Mouse (Mus musculus) ovary, postnatal 14 days (tissue): Measurements from ENCODE around the gene Uvrag.

Experiments
- DNase-seq: peaks from one replicate; pipeline ENCODE4 v3.0.0; 2022; ENCODE audit warnings: low spot score

Gene Uvrag

DNA sequence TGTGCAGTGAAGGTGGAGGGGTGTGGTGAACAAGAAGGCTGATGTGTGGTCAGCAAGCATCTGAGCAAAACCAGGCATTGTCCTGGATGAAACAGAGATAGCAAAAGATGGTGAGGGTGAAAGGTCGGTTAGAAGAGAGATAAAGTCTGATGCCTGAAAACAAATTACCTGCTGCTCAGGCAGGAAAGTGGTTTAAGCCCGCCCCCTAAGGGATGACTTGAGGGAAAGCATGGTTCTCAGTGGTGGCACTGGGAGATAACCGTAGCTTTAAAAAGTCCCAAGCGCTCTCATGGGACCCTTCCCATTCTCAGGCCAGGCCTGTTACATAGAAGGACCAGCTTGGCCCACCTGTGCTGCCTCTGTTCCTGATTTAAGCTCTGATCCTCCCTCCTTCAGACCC lies 119.7 kb downstream of the Uvrag start:
- no peak for DNase-seq

DNA sequence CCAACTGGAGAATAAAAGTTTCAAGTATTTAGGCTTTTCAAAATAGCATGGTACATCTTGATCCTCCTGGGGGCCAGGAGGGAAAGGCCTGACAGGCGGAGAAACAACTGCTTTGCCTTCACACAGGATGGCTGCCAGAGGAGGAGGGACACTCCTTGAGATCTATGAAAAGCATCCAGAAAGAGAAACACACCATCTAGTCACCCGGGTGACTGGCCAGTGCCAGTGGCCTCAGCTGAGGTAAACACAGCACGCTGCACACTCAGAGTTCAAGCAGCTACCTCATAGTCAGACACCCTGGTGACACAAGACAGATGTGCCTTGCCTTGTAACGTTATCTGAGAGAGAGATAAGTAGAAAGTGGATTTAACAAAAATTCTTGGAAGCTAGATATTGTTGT lies 120.6 kb downstream of the Uvrag start:
- DNase-seq: no peak

DNA sequence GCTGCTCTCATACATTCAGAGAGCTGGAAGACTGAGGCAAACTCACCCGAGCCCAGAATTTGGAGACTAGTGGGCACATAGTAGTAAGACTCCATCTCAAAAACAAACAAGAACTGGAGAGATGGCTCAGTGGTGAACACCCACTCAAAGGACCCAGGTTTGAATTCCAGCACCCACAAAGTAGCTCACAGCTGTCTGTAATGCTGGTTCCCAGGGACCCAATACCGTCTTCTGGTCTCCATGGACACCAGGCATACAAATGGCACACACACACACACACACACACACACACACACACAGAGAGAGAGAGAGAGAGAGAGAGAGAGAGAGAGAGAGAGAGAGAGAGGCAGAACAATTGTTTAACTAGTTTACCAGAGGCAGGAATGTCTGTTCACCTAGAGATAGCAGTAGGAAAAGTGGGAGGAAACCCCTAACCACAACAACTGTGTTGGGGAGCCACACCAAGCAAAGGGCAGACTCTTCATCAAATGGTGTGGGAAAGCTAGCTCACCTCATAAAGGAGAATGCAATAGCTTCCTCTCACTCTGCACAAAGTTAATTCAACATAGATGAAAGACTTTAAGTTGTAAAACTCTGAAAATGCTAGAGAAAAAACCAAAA lies 123.6 kb downstream of the Uvrag start:
- DNase-seq: no peak

DNA sequence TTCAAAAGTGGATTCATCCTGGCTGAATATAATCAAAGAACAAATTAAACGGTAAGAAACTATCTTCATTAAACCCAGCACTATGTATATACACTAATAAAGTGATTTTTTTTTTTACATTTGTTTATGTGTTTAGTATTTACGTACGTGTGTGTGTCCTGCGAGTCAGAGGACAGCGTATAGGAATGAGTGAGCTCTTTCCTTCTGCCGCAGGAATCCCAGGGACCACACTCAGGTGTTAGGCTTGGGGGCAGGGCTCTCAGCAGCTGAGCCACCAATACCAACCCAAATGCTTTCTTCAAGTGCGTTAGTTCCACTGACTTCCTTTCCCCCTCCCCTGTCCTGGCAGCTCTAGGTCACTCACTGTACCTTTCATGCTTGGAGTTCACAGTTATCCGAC lies 125.0 kb downstream of the Uvrag start:
- DNase-seq: no peak

DNA sequence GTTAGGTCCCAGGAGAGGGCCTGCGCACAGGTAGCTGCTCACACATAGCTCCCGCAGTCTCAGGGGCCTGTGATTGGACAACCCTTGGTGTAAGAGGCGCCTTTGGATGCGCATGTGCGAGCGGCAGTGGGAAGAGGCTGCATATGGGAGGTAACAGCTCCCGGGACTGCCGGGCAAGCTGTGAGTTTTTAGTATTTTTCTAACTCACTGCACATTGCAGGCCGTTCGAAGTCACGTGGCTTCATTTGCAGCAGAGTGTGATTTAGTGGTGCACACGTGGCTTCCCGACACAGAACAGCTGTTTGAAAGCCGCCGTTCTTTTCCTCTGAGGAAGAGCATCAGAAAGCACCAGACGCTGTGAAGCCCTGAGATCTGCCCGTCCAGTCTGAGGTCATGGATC lies 125.5 kb downstream of the Uvrag start:
- no peak for DNase-seq

DNA sequence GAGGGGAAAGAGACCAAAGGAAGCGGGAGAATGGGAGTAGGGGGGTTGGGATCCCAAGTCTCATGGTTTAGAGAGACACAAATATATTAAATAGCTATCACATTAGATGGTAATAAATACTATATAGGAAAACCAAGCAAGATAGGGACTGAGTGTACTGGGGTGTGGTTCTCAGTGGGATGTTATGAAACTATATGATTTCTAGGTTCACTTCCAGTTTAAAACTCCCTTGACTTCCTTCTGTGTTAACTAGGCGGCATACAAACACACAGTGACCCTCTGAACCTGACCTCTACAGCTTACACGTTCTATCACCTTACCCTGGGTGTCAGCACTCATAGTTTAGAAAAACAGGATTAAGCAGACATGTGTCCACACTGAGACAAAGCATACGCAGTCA lies 126.3 kb downstream of the Uvrag start:
- DNase-seq: no peak

DNA sequence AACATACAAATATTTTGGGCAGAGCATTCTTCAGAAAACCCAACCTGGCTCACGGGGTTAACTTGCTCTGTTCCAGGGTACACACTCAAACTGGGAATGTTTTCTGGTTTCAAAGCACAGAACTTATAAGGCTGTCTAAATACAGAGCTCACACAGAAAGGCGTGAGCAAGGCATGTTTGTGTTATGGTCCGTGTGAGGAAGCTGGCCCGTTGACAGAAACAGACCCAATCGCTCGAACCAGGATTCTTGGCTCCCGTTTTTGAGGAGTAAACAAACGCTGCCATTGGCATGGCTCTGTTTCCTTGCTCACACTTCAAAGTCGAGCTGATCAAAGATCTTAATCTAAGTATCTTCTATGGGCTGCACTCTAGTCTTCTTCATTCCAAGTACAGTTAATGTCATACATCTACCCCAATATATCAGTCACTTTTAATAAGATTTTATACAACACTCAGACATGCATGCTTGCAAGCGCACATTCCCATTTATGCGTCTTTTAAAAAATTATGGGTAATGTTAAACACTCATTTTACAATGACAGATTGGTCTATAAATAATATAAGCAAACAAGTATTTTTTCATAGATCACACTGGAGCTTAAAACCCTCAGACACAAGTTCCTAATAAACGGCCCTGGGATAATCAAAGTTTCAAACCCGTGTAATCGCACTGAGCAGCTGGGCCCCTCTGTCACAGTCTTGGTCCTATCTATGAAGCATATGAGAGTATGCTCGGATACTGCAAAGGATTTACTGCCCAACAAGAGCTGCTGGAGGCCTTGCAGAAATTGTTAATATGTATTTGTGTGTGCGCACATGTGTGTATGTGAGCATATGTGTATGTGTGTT lies 133.2 kb downstream of the Uvrag start:
- DNase-seq: no peak

DNA sequence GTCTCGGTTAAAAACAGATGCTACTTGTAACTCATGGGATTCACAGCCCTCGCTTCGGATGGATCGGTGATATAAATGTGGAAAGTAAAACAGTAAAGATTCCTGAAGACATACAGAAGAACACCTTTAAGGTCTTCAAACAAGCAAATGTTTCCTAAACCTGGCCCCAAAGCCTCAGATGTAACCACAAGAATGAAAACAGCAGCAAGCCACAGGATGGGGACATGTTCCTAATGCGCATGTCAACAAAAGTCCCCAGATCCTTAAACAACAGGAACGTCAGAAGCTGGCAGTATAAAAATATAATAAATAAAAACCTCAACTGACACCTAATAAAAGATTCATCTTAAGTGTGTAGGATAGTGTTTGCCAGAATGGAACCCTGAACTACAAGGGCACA lies 137.7 kb downstream of the Uvrag start:
- DNase-seq: no peak

DNA sequence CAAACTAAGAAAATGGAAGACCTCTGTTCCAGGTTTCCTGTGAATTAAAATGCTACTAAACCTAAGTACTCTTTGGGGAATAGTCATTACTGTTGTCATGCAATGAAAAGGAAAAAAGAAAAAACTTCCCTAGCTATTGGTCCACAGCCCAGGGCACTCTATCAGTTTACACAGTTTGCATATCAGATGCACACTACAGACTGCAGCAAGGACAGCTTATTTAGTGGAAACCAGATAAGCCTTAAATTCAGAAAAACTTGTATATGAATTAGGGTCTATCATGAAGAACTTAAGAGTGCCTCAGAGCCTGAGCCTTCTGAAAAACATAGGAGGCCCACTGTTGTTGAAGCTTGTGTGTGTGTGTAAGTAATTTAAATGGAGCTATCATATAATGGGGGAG lies 142.2 kb downstream of the Uvrag start:
- DNase-seq: no peak

DNA sequence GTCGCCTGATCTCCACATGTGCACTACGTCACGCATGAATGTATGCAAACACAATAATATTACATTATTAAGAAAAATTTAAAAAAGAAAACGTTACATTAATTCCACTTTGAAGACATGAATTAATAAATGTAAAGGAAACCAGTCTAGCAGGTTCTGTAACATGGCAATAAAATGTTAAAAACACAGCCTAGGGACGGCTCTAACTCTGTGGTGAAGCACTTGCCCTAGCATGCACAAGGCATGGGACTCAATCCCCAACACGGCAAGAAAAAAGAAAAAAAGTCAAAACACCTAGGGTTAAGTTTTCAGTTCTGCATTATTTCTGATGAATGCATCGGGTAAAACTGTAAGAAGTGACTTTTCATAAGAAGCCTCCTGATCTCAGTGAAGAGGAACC lies 143.2 kb downstream of the Uvrag start:
- DNase-seq: no peak

DNA sequence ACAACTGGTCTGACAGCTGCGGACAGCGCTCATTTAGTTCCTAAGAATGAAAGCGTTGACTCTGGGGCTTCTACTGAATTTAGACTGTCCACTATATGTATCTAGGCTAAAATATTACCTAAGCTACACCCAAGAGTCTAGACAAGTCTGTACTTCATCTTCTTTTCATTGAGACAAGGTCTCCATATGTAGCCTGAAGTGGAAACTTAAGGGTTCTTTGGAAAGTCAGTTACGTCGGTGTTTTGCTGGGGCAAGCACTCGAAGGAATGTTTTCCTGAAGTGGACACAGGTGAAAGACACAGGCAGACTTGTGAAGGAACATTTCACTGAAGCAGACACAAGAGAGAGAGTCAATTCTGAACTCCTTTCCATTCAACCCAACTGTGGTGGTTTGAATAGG lies 144.2 kb downstream of the Uvrag start:
- no peak for DNase-seq

DNA sequence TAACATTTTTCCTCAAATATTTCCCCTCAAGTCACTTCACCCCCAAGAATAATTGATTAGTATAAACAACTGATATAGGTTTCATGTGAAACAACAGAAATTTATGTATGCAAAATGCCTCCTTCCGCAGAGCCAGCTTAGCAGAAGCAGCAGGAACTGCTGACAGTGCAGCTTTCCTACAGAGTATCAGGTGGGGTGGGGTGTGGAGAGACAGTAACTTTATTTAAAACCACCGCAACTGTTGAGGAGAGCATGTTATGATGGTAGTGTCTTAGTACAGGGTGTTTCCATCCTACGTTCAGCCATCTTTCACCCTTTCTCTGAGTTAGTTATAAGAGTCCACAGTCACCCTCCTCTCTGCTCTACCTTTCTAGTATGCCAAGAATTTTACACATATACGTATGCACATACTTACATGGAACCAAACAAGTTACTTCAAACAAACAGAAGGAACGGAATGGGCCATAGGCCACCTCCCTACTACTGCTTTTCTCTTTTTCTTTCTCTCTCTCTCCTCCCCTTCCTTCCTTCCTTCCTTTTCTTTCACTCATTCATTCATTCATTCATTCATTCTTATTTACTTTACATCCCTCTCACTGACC lies 145.7 kb downstream of the Uvrag start:
- DNase-seq: no peak

DNA sequence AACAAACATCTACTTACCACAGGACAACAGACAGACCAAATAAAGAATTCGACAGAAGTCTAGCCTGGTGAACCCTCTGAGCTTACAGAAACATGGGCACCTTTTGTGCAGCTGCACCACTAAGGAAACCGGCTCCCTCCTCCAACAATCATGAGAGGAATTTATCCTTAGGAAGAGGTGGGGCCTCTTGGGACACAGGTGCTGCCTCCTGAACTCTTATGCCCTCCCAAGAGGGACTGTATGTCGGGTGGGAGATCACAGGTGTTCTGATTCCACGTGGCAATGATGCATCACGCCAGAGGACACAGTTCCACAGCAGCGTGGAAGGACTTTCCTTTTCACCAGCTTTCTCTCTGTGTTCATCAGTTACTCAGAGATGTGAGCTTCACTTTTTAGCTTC lies 146.8 kb downstream of the Uvrag start:
- no peak for DNase-seq

DNA sequence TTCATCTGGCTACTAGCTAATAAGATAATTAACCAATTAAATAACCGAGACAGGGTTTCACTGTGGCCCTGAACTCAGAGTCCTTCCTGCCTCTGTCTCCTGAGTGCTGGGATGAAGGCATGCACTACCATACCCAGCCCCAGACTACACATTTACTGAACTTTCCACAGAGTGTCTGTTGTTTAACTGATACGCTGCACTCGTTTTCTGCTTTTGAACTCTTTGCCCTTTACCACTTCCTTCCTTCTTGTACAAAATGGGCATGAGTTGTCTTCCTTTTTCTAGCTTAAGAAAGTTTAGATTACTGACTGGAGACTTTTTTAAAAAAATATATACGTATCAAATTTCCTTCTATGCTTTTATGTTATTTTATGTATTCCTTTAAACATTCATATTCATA lies 147.5 kb downstream of the Uvrag start:
- DNase-seq: no peak

DNA sequence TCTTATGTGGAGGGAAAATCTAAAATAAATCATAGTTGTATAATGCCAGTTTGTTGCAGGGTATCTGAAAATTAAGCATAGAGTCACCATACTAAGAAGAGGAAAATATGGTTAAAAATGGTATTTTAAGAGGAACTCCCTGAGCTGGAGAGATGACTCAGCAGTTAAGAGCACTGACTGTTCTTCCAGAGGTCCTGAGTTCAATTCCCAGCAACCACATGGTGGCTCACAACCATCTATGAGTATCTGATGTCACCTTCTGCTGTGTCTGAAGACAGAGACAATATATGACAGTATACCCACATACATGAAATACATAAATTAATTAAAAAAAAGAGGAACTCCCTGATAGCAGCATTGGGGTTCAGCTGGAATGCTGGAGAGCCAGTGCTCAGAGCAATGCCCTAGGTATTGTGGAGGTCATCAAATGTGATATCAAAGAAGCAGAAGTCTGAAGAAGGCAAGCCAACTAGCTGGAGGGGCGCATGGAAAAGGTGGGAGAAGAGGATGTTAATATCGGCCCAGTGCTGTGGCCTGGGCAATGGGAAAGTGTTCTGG lies 149.7 kb downstream of the Uvrag start:
- no peak for DNase-seq

DNA sequence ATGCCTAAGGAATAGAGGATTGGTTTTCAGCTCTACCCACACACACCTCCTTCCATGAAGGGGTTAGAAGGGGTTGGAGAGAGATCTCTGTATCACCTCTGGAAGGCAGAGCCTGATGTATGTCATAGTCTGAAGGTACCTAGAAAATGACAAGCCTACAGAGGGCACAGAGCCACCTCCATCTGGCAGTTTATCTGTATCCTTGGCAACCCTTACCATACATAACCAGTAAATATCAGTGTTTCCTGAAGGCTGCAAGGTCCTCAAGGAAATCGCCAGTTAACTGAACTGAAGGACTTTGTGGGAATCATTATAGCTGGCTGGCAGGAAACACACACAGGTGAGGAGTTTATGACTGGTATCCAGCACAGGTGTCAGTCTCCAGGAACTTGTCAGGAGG lies 150.4 kb downstream of the Uvrag start:
- DNase-seq: no peak

DNA sequence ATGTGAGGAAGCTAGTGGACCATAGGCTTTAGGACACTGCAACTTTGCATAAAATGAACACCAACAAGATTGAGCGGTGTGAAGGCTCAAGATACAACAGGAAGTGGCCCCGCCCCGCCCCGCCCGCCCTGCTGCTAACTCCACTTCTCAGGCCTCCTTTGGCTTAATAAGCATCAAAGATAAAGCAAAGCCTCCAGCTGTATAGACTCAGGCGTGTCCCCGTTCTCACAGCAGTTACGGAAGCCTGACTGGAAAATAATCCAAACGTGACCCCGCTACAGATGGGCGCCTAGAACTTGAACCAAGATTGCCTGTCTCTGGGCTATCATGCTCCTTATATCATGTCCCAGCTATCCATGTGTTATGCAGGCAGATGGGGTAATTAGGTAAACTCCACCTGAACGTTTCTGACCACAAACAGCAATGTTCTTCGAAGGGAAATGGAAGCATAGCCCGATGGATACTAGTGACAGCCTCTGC lies 153.9 kb downstream of the Uvrag start:
- no peak for DNase-seq

DNA sequence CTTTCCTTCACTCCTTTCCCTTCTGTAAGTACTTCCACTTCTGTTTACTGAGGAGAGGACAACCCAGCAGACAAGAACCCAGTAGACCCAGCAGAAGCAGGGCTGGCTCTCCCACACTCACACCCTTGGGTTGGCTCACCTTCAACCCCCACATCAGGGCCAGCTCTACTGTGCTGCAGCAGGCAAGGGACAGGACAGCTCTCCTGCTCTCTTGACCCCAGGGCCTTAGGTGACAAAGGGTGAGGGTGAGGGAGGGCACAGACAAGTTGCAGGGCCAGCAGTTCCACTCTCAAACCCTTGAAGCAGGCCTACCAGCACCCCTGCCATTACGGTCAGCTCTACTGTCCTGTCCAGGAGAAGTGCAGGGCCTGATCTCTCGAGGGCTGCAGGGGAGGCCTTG lies 155.0 kb downstream of the Uvrag start:
- no peak for DNase-seq

DNA sequence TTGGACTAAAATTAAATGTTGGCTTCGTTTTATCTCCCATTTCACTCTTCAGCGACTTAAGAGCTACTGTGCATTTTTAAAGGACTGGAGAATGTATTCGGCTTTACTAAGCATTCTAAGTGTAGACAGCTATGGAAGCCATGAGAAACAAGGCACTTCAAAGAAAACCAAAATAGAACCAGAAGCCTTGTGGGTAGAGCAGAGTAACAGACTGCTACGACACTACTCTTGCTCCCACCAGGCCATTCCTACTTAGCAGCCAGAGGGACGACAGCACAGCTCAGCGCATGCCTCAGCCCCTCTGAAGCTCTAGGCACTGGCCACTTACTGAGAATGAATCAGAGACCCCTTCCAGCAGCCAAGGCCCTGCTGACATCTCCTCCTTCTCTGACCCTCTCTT lies 155.5 kb downstream of the Uvrag start:
- DNase-seq: no peak

DNA sequence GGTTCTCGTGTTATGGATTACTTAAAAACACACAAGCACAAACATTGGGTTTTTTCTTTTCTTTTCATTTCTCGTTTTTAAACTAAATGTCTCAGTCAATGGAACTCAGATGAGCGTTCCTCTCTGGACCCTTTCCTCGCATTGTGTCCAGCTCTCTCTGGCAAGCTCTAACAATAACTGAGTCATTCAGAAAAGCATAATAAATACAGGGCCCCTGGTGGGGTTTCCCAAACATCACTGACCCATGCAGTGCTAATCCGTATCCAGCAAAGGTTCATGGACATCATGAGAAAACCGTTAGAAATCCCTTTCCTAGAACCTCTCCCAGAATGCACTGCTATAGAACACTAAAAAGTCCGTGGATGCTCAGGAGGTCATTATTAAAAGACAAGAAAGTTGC lies 156.6 kb downstream of the Uvrag start:
- no peak for DNase-seq

DNA sequence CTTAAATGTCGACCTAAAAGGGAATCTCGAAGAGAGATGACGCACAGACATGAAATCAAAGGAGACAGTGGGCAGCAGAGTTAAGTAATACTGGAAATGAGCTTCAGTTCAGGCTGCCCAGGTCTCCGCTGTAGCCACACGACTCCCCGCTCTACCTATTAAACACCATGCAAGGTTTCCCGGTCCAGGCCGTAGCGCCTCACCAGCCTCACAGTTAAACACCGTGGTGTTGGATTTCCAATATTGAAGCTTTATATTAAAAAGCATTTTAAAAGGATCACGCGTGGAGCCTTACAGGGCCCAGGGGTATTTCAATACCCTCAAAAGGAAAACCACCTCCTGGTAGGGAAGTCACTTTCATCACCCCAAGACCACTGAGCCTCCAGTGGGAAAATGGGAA lies 157.9 kb downstream of the Uvrag start:
- no peak for DNase-seq

DNA sequence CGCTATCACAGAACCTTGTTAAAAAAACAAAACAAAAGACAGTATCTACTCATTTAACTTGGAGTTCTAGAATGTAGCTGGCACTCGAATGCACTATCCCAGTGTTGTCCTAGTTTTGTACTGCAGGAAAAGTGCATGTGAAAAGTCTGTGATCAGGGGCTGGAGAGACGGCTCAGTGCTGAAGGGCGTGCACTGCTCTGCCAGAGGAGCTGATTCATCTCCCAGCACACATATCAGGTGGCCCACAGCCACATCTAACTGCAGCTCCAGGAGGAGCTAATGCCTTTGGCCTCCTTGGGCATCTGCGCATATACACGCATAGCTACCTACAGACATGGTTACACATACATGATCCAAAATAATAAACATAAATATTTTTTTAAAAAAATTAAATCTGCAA lies 159.5 kb downstream of the Uvrag start:
- DNase-seq: no peak

DNA sequence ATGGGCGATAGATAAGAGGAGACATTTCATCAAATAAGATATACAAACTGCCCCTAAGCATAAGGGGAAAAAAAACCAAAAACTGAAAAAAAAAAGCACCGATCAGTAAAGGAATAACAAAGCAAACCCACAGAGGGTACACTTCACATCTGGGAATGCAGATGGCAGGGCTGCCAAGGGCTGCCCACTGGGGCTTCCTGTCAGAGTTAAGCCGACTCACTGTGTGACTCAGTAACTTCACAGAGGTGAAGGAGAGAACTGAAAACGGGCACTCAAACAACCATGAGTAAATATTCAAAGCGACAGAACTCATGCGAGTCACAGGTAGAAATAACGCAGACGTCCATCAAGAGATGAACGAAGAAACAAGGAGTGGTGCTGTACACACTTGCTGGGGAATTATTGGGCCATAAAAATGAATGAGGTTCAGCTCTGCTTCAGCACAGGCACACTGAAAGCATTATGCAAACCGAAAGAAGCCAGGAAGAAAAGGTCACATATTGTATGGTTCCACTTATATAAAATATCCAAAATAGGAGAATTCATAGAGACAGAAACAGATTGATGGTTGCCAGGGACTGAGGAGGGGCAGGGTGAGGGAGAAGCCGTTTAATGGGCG lies 164.0 kb downstream of the Uvrag start:
- DNase-seq: no peak
